Mouse (Mus musculus): Measurements from ENCODE around the gene Dennd2a.

DNA sequence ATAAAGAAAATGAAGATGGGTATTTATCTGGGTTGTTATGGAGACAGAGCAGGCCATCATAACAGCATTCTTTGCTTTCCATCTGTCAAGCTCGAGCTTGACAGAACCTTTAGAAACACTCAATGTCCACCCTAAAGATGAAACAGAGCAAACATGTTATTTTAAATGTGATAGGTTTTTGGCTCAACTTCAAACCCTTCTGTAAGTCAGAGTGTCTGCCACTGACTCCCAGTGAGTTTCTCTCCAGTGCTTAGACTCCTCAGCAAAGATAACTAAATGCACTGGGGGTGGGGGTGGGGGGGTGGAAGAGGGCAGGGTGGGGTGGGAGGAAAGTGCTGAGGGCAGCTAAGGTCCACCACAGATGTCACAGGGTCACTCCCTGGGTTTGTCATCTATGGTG is 81.0 kb downstream of the Dennd2a start:
- no peak for TF ChIP-seq POLR2A (IDR thresholded peaks at IDR 0.05; ENCODE audit: insufficient read depth, low read depth, low read length)
- TF ChIP-seq CTCF (IDR thresholded peaks at IDR 0.05; ENCODE audit: insufficient read depth, low read depth, low read length): no peak
